In genomic region chr11:51594715-51595350, GRCm38 (mm10) we compare ENCODE assay signal across 22 mouse cellular contexts. TPM values are rescaled to one million over a fixed set of nuclear protein-coding genes. Genes with fewer than 3 reads are reported as not detected.
DNase-seq lines count a peak whose midpoint lies in the region; ATAC-seq and TF ChIP-seq lines count a peak whose summit lies in the region.
"Had no signal": no experiment of that assay in that cellular context is flagged by ENCODE, and none has a peak within 500 bp of the region (broad histone marks: within the 10 kb centered on the region; RNA-seq: fewer than 3 reads in every experiment).

No protein-coding gene starts in this region.

- peaks cover 6% of the 10 kb centered on the region for H3K79me2 ChIP-seq in myocyte (ENCODE audit: control insufficient read depth, insufficient read depth)

- 60% methylated on average over 3 of the region's 3 CpGs for WGBS in lung, embryonic 14.5 days
- WGBS in lung, adult 2 months: 46% methylated on average over 3 of the region's 3 CpGs
- 47% methylated on average over 3 of the region's 3 CpGs for WGBS in intestine, postnatal 0 days

- H3K9ac ChIP-seq in lung, embryonic 14.5 days: no peak overlapping the region
- H3K9ac ChIP-seq in intestine, postnatal 0 days (ENCODE audit: low read depth, low read length): no peak overlapping the region
- H3K9ac ChIP-seq: embryonic facial prominence, embryonic 15.5 days; forebrain, embryonic 13.5 days; heart, embryonic 12.5 days; kidney, embryonic 15.5 days; midbrain, embryonic 15.5 days had no signal

- TF ChIP-seq POLR2A in lung, adult 2 months (IDR thresholded peaks at IDR 0.05; ENCODE audit: borderline replicate concordance, extremely low read depth, low read depth, low read length): no peak
- no peak for TF ChIP-seq POLR2A in bone marrow macrophage, adult 2 months (IDR thresholded peaks at IDR 0.05; ENCODE audit: borderline replicate concordance, low read depth, low read length)
- no peak for TF ChIP-seq POLR2A in myocyte (IDR thresholded peaks at IDR 0.05; ENCODE audit: insufficient read length, low read depth)

- H3ac ChIP-seq in myocyte (ENCODE audit: control insufficient read depth, insufficient read length): no peak overlapping the region

- no peak for ATAC-seq in lung, embryonic 14.5 days (ENCODE audit: insufficient read depth)
- peak; percentile 5; the same call in 1 of the 2 replicates for ATAC-seq in intestine, postnatal 0 days
- ATAC-seq: forebrain, embryonic 13.5 days; inflammation-experienced regulatory T-cells, adult 6 months; midbrain, embryonic 15.5 days had no signal

- no peaks in the 10 kb centered on the region for H3K4me1 ChIP-seq in lung, embryonic 14.5 days (ENCODE audit: insufficient read depth)
- peaks cover 5% of the 10 kb centered on the region; the same call in 1 of the 2 replicates for H3K4me1 ChIP-seq in lung, adult 2 months (ENCODE audit: control insufficient read depth, insufficient read depth, low read length)
- H3K4me1 ChIP-seq in bone marrow macrophage, adult 2 months (ENCODE audit: control insufficient read depth, insufficient read depth, low read length): peaks cover 19% of the 10 kb centered on the region
- H3K4me1 ChIP-seq in intestine, postnatal 0 days (replicated peaks; ENCODE audit: control insufficient read depth, insufficient read depth, low read length): no peaks in the 10 kb centered on the region
- H3K4me1 ChIP-seq: forebrain, embryonic 13.5 days; heart, embryonic 12.5 days; kidney, embryonic 15.5 days; midbrain, embryonic 15.5 days had no signal

- H3K36me3 ChIP-seq in lung, embryonic 14.5 days (ENCODE audit: insufficient read depth): peaks cover 98% of the 10 kb centered on the region
- peaks cover 85% of the 10 kb centered on the region for H3K36me3 ChIP-seq in intestine, postnatal 0 days (ENCODE audit: control insufficient read depth, insufficient read depth)
- H3K36me3 ChIP-seq in myocyte (ENCODE audit: control insufficient read depth, insufficient read depth): peaks cover 81% of the 10 kb centered on the region

- no peak overlapping the region for H3K4me3 ChIP-seq in lung, embryonic 14.5 days (ENCODE audit: low read depth, low read length)
- no peak overlapping the region for H3K4me3 ChIP-seq in lung, adult 2 months (replicated peaks; ENCODE audit: extremely low read depth, low read depth, low read length)
- H3K4me3 ChIP-seq in bone marrow macrophage, adult 2 months (ENCODE audit: insufficient read depth, low read length): no peak overlapping the region
- no peak overlapping the region for H3K4me3 ChIP-seq in intestine, postnatal 0 days (ENCODE audit: low read depth, low read length)
- H3K4me3 ChIP-seq in myocyte: no peak overlapping the region
- H3K4me3 ChIP-seq: embryonic facial prominence, embryonic 15.5 days; forebrain, embryonic 13.5 days; heart, embryonic 12.5 days; kidney, embryonic 15.5 days; midbrain, embryonic 15.5 days had no signal

- peak; percentile 61 for DNase-seq in lung, embryonic 14.5 days
- DNase-seq in lung, adult 2 months: no peak
- DNase-seq in urinary bladder, postnatal 14 days (ENCODE audit: low spot score): no peak
- DNase-seq in ovary, postnatal 10 days (ENCODE audit: low spot score): no peak
- no peak for DNase-seq in adrenal gland, postnatal 25 days
- DNase-seq: adrenal gland, adult 8-10 months; cerebellum, adult 8-10 months; heart, postnatal 36 days; layer of hippocampus, postnatal 36 days; left cerebral cortex, postnatal 4 days; lung, adult 18-20 months; lung, postnatal 4 days; right cerebral cortex, postnatal 14 days had no signal

- no peaks in the 10 kb centered on the region for H3K9me3 ChIP-seq in lung, embryonic 14.5 days (ENCODE audit: low read depth, low read length)
- no peaks in the 10 kb centered on the region for H3K9me3 ChIP-seq in intestine, postnatal 0 days (ENCODE audit: control insufficient read depth)
- H3K9me3 ChIP-seq: embryonic facial prominence, embryonic 15.5 days; forebrain, embryonic 13.5 days; heart, embryonic 12.5 days; kidney, embryonic 15.5 days; midbrain, embryonic 15.5 days had no signal

- no peak for TF ChIP-seq CTCF in lung, embryonic 14.5 days (IDR thresholded peaks at IDR 0.05; ENCODE audit: low read depth)
- no peak for TF ChIP-seq CTCF in lung, adult 2 months (IDR thresholded peaks at IDR 0.05; ENCODE audit: insufficient read depth, low read length)
- no peak for TF ChIP-seq CTCF in bone marrow macrophage, adult 2 months (IDR thresholded peaks at IDR 0.05; ENCODE audit: low read depth, low read length)
- TF ChIP-seq CTCF in intestine, postnatal 0 days (IDR thresholded peaks at IDR 0.05; ENCODE audit: low read depth): no peak

- H3K27me3 ChIP-seq in lung, embryonic 14.5 days (ENCODE audit: insufficient read depth, low read length): no peaks in the 10 kb centered on the region
- no peaks in the 10 kb centered on the region for H3K27me3 ChIP-seq in intestine, postnatal 0 days (replicated peaks; ENCODE audit: control insufficient read depth, insufficient read depth, low read length)
- no peaks in the 10 kb centered on the region for H3K27me3 ChIP-seq in myocyte (ENCODE audit: control insufficient read depth, insufficient read depth, insufficient read length)
- H3K27me3 ChIP-seq: embryonic facial prominence, embryonic 15.5 days; forebrain, embryonic 13.5 days; heart, embryonic 12.5 days; kidney, embryonic 15.5 days; midbrain, embryonic 15.5 days had no signal

- no peak overlapping the region for H3K27ac ChIP-seq in lung, embryonic 14.5 days (ENCODE audit: low read depth)
- peak overlapping the region; percentile 13 for H3K27ac ChIP-seq in bone marrow macrophage, adult 2 months (ENCODE audit: insufficient read depth, low read depth, low read length)
- no peak overlapping the region for H3K27ac ChIP-seq in intestine, postnatal 0 days (ENCODE audit: low read depth, low read length)
- H3K27ac ChIP-seq: embryonic facial prominence, embryonic 15.5 days; forebrain, embryonic 13.5 days; kidney, embryonic 15.5 days; midbrain, embryonic 15.5 days had no signal

- H3K4me2 ChIP-seq in lung, embryonic 14.5 days: no peak overlapping the region
- no peak overlapping the region for H3K4me2 ChIP-seq in intestine, postnatal 0 days (replicated peaks; ENCODE audit: low read depth)
- no peak overlapping the region for H3K4me2 ChIP-seq in myocyte (ENCODE audit: low read depth)
- H3K4me2 ChIP-seq: embryonic facial prominence, embryonic 15.5 days; forebrain, embryonic 13.5 days; heart, embryonic 12.5 days; kidney, embryonic 15.5 days; midbrain, embryonic 15.5 days had no signal

TF ChIP-seq in myocyte, 11 proteins besides CTCF, POLR2A, EP300 and RAD21:
- TF ChIP-seq MYOG (IDR thresholded peaks at IDR 0.05; ENCODE audit: control insufficient read depth in 1 of 3, insufficient read depth in 1 of 3, insufficient read length in 2 of 3, low read depth in 2 of 3) (no peak), POLR2AphosphoS2 (IDR thresholded peaks at IDR 0.05; ENCODE audit: insufficient read length, low read depth) (peak; percentile 47), MAX (IDR thresholded peaks at IDR 0.05; ENCODE audit: low read depth) (no peak)

RNA-seq across cellular contexts. Expression of gene Phykpl, which starts 10.3 kb away (rescaled TPM):
- polyA plus RNA-seq in lung, embryonic 14.5 days (2014; fragmentation: Nextera tagmentation; extraction: Ambion mirVana): 19.6 and 23.3 TPM in 2 replicates
- 19.8 and 25.4 TPM in 2 replicates for polyA plus RNA-seq in lung, adult 2 months (2012; rRNA removed)
- polyA plus RNA-seq in bone marrow macrophage, adult 2 months (2012; ENCODE audit: insufficient read depth, insufficient read length, missing spikeins): 8.4 and 8.8 TPM in 2 replicates
- polyA plus RNA-seq in intestine, postnatal 0 days (2015; fragmentation: Nextera tagmentation; extraction: Ambion mirVana): 22.7 and 24.2 TPM in 2 replicates
- 7.0 TPM for polyA plus RNA-seq in myocyte (2012; fragmentation: generic; extraction: Trizol)
- total RNA-seq in adrenal gland, postnatal 25 days (2021): 40.0 and 41.3 TPM in 2 replicates

RNA-seq across cellular contexts. Expression of gene Hnrnpab, which starts 11.8 kb away (rescaled TPM):
- polyA plus RNA-seq in lung, embryonic 14.5 days (2014; fragmentation: Nextera tagmentation; extraction: Ambion mirVana): 676 and 703 TPM in 2 replicates
- polyA plus RNA-seq in lung, adult 2 months (2012; rRNA removed): 174 and 289 TPM in 2 replicates
- 144 and 159 TPM in 2 replicates for polyA plus RNA-seq in bone marrow macrophage, adult 2 months (2012; ENCODE audit: insufficient read depth, insufficient read length, missing spikeins)
- polyA plus RNA-seq in intestine, postnatal 0 days (2015; fragmentation: Nextera tagmentation; extraction: Ambion mirVana): 181 and 191 TPM in 2 replicates
- 371 TPM for polyA plus RNA-seq in myocyte (2012; fragmentation: generic; extraction: Trizol)
- 304 and 331 TPM in 2 replicates for total RNA-seq in adrenal gland, postnatal 25 days (2021)

RNA-seq across cellular contexts. Expression of gene Nhp2, which starts 24.7 kb away (rescaled TPM):
- polyA plus RNA-seq in lung, embryonic 14.5 days (2014; fragmentation: Nextera tagmentation; extraction: Ambion mirVana): 178 and 187 TPM in 2 replicates
- 22.6 and 33.3 TPM in 2 replicates for polyA plus RNA-seq in lung, adult 2 months (2012; rRNA removed)
- 33.9 and 38.8 TPM in 2 replicates for polyA plus RNA-seq in bone marrow macrophage, adult 2 months (2012; ENCODE audit: insufficient read depth, insufficient read length, missing spikeins)
- 98.2 and 101 TPM in 2 replicates for polyA plus RNA-seq in intestine, postnatal 0 days (2015; fragmentation: Nextera tagmentation; extraction: Ambion mirVana)
- polyA plus RNA-seq in myocyte (2012; fragmentation: generic; extraction: Trizol): 137 TPM
- 68.0 and 76.9 TPM in 2 replicates for total RNA-seq in adrenal gland, postnatal 25 days (2021)

RNA-seq across cellular contexts. Expression of gene Rmnd5b, which starts 40.9 kb away (rescaled TPM):
- polyA plus RNA-seq in lung, embryonic 14.5 days (2014; fragmentation: Nextera tagmentation; extraction: Ambion mirVana): 39.4 and 43.6 TPM in 2 replicates
- 64.9 and 65.8 TPM in 2 replicates for polyA plus RNA-seq in lung, adult 2 months (2012; rRNA removed)
- polyA plus RNA-seq in bone marrow macrophage, adult 2 months (2012; ENCODE audit: insufficient read depth, insufficient read length, missing spikeins): 42.4 and 43.7 TPM in 2 replicates
- 32.4 and 34.2 TPM in 2 replicates for polyA plus RNA-seq in intestine, postnatal 0 days (2015; fragmentation: Nextera tagmentation; extraction: Ambion mirVana)
- polyA plus RNA-seq in myocyte (2012; fragmentation: generic; extraction: Trizol): 41.0 TPM
- 54.7 and 55.8 TPM in 2 replicates for total RNA-seq in adrenal gland, postnatal 25 days (2021)

RNA-seq across cellular contexts. Expression of gene N4bp3, which starts 55.8 kb away (rescaled TPM):
- 35.5 and 39.2 TPM in 2 replicates for polyA plus RNA-seq in lung, embryonic 14.5 days (2014; fragmentation: Nextera tagmentation; extraction: Ambion mirVana)
- 43.7 and 45.9 TPM in 2 replicates for polyA plus RNA-seq in lung, adult 2 months (2012; rRNA removed)
- 8.7 and 9.8 TPM in 2 replicates for polyA plus RNA-seq in bone marrow macrophage, adult 2 months (2012; ENCODE audit: insufficient read depth, insufficient read length, missing spikeins)
- polyA plus RNA-seq in intestine, postnatal 0 days (2015; fragmentation: Nextera tagmentation; extraction: Ambion mirVana): 8.5 and 8.8 TPM in 2 replicates
- 16.3 TPM for polyA plus RNA-seq in myocyte (2012; fragmentation: generic; extraction: Trizol)
- 11.1 and 13.7 TPM in 2 replicates for total RNA-seq in adrenal gland, postnatal 25 days (2021)
